ENCODE assay signal across 37 mouse cellular contexts in the genomic region with DNA sequence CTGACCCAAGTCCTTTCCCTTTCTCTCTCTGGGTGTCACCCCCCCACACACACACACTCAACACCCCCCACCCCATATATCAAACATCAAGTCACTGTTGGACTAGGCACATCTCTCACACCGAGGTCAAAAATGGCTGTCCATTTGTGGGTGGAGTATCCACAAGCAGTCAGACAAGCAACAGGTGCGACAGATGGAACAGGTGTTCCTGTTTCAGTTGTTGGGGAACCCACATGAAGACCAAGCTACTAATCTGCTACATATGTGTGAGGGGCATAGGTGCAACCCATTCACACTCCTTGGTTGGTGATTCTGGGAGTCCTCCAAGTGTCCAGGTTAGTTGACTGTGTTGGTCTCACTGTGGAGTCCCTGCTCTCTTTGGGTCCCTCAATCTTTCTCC. TPM values are rescaled to one million over a fixed set of nuclear protein-coding genes. Genes with fewer than 3 reads are reported as not detected.
"Had no signal": no experiment of that assay in that cellular context is flagged by ENCODE, and none has a peak within 500 bp of the region (broad histone marks: within the 10 kb centered on the region; RNA-seq: fewer than 3 reads in every experiment).

No protein-coding gene starts in this region.

- H3K4me1 ChIP-seq: heart, embryonic 10.5 days; heart, embryonic 12.5 days; heart, embryonic 13.5 days; heart, embryonic 15.5 days; hindbrain, embryonic 10.5 days; hindbrain, embryonic 12.5 days; hindbrain, embryonic 13.5 days; hindbrain, embryonic 15.5 days; intestine, embryonic 15.5 days; kidney, embryonic 15.5 days had no signal

- H3K27me3 ChIP-seq: heart, embryonic 12.5 days; heart, embryonic 13.5 days; heart, embryonic 15.5 days; hindbrain, embryonic 12.5 days; hindbrain, embryonic 13.5 days; hindbrain, embryonic 15.5 days; intestine, embryonic 15.5 days; kidney, embryonic 15.5 days had no signal

- ATAC-seq: hindbrain, embryonic 16.5 days; hindbrain, postnatal 0 days; inflammation-experienced regulatory T-cells, adult 6 months; intestine, embryonic 15.5 days; intestine, embryonic 16.5 days; intestine, postnatal 0 days had no signal

- H3K36me3 ChIP-seq: heart, embryonic 10.5 days; heart, embryonic 12.5 days; heart, embryonic 13.5 days; heart, embryonic 15.5 days; hindbrain, embryonic 10.5 days; hindbrain, embryonic 12.5 days; hindbrain, embryonic 13.5 days; hindbrain, embryonic 15.5 days; intestine, embryonic 15.5 days; kidney, embryonic 15.5 days had no signal

- H3K27ac ChIP-seq: heart, embryonic 10.5 days; heart, embryonic 13.5 days; heart, embryonic 15.5 days; hindbrain, embryonic 10.5 days; hindbrain, embryonic 12.5 days; hindbrain, embryonic 13.5 days; hindbrain, embryonic 14.5 days; hindbrain, embryonic 15.5 days; hindbrain, postnatal 0 days; intestine, embryonic 15.5 days; kidney, embryonic 15.5 days; kidney, postnatal 0 days; layer of hippocampus, adult 2 months had no signal

- H3K9me3 ChIP-seq: heart, embryonic 10.5 days; heart, embryonic 13.5 days; heart, embryonic 15.5 days; hindbrain, embryonic 10.5 days; hindbrain, embryonic 12.5 days; hindbrain, embryonic 13.5 days; hindbrain, embryonic 15.5 days; intestine, embryonic 15.5 days; kidney, embryonic 15.5 days had no signal

- H3K9ac ChIP-seq: heart, embryonic 12.5 days; heart, embryonic 13.5 days; heart, embryonic 15.5 days; hindbrain, embryonic 12.5 days; hindbrain, embryonic 13.5 days; hindbrain, embryonic 14.5 days; hindbrain, embryonic 15.5 days; intestine, embryonic 15.5 days; kidney, embryonic 15.5 days had no signal

- DNase-seq: heart, postnatal 10 days; heart, postnatal 14 days; heart, postnatal 36 days; heart, postnatal 4 days; kidney, adult 11 months; kidney, adult 18-20 months; kidney, adult 2 months; kidney, adult 8-10 months; kidney, adult 9 months; kidney, postnatal 10 days; kidney, postnatal 14 days; kidney, postnatal 25 days; kidney, postnatal 36 days; kidney, postnatal 4 days; layer of hippocampus, adult 9-11 months; layer of hippocampus, postnatal 36 days had no signal

- H3K4me2 ChIP-seq: heart, embryonic 11.5 days; heart, embryonic 12.5 days; heart, embryonic 13.5 days; heart, embryonic 15.5 days; hindbrain, embryonic 12.5 days; hindbrain, embryonic 13.5 days; hindbrain, embryonic 14.5 days; hindbrain, embryonic 15.5 days; intestine, embryonic 15.5 days; kidney, embryonic 15.5 days had no signal

- H3K4me3 ChIP-seq: heart, embryonic 10.5 days; heart, embryonic 12.5 days; heart, embryonic 13.5 days; heart, embryonic 15.5 days; hindbrain, embryonic 10.5 days; hindbrain, embryonic 12.5 days; hindbrain, embryonic 13.5 days; hindbrain, embryonic 15.5 days; intestine, embryonic 15.5 days; kidney, embryonic 15.5 days; layer of hippocampus, adult 2 months had no signal

RNA-seq across cellular contexts. Expression of gene Trdn, which starts 58.1 kb away (rescaled TPM):
- polyA plus RNA-seq: hindbrain, embryonic 10.5 days; hindbrain, embryonic 16.5 days; inflammation-experienced regulatory T-cells, adult 6 months; intestine, embryonic 16.5 days; kidney, embryonic 14.5 days; kidney, postnatal 0 days; large intestine, adult 2 months had no signal
